Mouse (Mus musculus) adrenal gland, postnatal 10 days (tissue): ENCODE data around the gene Ppp2r5e. TPM values are rescaled to one million over a fixed set of nuclear protein-coding genes. Genes with fewer than 3 reads are reported as not detected.
A peak's percentile ranks its signal among the peaks of the same experiment; 100 is the strongest.
"Not testable (repeated sequence)": the region's sequence is repeated elsewhere in the genome, so short reads cannot be mapped to it uniquely, and the experiment has no call there.

Source experiments
- DNase-seq: peaks from one replicate; pipeline ENCODE4 v3.0.0; 2021; ENCODE audit warnings: mixed read lengths
- total RNA-seq, 2 experiments: library from RNA; stranded (reverse); gene quantifications; 2 replicates each; pipeline ENCODE4 v1.2.3; 2021

Gene Ppp2r5e
- total RNA-seq, 2 experiments from 2014 or later = 38.1 to 41.3 TPM

DNA sequence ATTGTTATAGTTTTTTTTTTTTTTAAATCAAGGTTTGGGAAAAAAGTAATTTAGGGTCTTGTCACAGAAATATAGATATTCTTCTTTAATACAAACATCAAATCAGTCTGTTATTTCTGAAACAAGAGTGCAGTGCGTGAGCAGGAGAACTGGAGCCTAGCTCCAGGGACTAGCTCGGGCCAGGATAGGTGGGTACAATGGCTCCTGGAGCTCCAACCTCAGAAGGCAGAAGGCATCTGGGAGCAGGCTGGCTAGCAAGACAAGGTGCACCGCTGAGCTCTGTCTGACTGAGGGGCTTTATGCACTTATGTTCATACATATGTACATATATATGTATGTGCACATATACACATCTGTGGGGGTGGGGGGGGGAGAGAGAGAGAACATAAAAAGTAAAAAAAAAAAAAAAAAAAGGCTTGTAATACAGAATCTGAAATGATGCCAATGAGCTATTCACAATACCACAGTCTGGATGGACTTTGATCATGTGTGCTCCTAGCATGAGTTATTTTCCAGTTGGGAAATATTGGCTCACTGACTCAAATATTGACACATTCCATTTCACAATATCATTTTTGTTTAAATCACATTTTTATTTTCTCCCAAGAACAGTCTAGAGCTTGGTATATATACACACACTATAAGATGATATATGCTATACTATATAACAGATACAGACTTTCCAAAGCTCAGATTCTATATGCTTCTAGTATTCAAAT lies 109.3 kb downstream of the Ppp2r5e start:
- DNase-seq = no peak

DNA sequence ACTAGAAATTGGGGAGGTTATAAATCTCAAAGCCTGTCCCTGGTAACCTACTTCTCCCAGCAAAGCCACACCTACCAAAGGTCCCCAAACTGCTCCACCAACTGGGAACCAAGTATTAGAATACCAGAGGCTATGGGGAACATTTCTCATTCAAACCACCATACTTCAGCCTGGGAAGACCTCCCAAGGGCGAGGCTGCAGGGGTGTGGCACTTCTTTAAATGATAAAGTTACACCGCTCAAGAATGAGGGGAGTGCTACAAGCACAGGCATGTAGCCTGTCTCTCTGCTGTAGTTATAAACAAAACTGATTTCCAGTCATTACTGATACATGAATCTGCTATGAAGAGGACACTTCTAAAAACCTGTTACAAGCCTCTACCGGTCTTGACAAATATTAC lies 113.3 kb downstream of the Ppp2r5e start:
- no peak for DNase-seq

- no peak for DNase-seq
Measured at GRCm38 (mm10) chr12:75482015-75482414, 114.0 kb downstream of the Ppp2r5e start.

DNA sequence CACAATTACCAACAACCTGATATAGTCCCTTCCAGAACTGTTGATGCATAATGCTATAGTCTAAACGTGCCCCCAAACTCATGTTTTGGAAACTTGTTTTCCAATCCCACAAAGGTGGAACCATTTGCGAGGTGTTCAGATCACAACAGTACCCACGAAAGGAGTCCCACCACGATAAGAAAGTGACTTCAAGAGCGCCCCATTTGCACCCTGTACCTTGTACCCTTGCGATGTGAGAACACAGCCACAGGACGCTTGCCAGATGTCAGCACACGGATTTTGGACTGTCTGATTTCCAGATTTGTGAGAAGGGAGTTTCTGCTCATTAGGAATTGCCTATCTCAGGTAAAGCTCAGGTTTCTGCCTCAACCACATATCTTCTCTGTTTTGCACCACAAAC lies 116.0 kb downstream of the Ppp2r5e start:
- DNase-seq = no peak

GRCm38 (mm10) chr12:75479375-75479898 lies 116.6 kb downstream of the Ppp2r5e start:
- DNase-seq = no peak

DNA sequence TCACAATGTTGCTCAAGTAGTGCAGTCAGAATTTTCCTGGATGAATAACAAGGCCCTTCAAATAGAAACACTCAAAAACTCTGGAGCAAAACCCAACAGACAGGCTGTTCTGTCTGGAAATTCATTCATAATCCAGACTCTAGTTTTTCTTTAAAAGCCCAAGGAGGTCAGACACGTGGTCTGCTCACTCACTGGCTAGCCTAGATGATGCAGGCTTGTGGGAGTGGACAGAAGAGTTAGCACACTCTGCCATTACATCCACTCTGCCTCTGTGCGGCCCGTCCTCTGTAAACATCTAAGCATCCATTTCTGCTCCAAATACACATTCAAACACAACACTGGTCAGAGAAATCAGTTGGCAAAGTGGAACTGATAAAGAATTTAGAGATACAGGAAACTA lies 117.4 kb downstream of the Ppp2r5e start:
- no peak for DNase-seq

DNA sequence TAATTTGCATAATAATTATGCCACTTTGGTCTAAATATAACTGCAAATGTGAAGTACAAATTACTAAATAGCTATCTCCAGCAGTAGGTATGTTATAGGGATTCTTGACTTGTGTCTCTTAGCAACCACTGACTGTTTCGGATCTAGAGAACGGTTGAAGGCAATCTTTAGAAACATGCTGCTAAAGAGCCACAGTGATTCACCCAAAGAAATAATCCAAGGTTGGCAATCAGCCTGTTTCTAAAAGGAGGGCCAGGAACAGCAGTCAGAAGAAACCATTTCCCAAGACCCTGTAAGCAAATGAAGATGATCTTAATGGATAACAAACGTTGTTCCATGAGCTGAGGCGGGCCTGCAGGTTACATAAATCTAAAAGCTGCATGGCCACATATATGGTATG lies 117.9 kb downstream of the Ppp2r5e start:
- DNase-seq = no peak

DNA sequence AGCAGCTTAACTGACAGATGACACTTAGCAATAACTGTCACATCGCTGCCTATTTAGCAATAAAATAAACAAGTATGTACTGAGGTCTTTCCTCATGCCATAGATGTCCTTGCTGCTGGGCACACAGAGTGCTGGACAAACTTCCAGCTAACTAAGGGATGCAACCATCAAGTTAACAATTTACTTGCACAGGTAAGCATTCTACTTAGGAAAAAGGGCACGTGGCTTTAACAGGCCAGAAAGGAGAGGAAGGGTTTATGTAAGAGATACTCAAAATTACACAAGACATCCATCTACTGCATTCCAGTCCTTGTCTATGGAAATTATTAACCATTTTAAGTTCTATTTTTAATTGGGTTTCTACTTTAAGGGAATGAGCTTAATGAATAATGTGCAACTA lies 123.0 kb downstream of the Ppp2r5e start:
- DNase-seq = no peak

DNA sequence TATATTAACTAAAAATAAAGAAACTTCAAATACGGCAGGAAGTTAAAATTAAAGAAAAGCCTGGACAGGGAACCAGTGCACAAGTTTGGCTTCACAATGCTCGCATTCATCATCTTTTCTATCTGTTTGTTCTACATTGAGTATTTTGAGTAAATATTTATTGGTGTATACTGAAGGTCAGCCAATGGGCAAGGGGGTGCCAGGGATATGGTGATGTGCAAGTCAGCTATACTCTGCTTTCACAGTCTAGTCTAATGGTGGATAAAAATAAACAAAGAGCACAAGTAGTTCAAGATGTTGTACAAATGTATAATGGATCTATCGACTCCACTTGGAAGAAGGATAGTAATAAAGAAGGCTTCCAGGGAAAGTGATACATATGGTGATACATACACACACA lies 123.9 kb downstream of the Ppp2r5e start:
- DNase-seq = no peak

DNA sequence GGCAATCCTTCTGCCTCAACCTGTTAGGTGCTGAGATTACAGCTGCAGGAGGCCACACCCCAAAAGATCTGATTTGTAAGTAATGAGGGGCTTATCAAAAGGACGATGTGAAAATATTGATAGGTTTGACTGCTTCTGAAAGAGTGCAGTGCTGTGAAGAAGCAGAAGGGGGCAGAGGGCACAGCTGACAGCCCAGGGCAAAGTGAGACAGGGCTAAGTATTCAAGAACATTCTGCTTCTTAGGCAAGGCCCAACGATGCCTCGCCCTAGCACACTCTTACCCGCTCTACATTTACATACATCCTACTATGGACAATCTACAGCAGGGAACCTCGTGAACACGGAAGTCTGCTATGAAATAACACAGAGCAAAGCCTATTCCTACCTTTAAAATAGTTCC lies 128.2 kb downstream of the Ppp2r5e start:
- no peak for DNase-seq

DNA sequence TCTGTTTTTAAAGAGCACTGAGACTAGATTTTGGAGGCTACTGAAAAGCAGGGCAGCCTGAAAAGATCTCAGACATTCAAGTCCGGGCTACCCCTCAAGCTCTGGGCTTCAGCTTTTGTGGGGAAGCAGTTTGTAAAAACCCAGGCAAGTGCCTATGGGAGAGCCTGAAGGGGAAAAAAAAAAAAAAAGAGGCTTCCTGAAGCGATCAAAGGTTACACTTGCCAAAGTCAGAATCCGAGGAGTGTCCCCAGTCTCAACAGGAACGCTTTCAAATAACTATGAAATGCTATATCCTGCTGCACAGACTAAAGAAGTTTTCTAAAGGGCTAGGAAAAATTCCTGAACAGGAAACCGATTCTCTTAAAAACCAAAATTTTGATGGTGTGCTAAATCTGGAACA lies 128.9 kb downstream of the Ppp2r5e start:
- no peak for DNase-seq

DNA sequence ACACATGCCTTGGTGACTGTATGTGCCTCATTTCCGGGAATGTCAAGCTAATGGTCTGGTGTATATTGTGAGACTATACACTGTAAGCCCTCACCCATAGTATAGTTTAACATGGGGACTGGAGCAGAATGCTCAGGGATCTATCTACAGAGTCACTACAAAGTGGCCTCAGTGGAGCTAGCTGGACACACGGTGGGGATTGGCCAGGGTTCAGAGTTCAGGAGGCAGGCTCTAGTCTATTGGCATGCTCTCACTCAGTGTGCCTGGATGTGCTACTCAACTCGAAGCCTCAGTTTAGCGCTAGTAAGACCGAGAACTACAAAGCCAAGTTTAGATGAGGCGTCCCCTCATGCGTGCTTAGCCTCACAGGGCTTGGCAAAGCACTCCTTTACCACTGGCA lies 129.8 kb downstream of the Ppp2r5e start:
- DNase-seq = no peak

GRCm38 (mm10) chr12:75464016-75464769 lies 131.9 kb downstream of the Ppp2r5e start:
- DNase-seq = peak; percentile 56

DNA sequence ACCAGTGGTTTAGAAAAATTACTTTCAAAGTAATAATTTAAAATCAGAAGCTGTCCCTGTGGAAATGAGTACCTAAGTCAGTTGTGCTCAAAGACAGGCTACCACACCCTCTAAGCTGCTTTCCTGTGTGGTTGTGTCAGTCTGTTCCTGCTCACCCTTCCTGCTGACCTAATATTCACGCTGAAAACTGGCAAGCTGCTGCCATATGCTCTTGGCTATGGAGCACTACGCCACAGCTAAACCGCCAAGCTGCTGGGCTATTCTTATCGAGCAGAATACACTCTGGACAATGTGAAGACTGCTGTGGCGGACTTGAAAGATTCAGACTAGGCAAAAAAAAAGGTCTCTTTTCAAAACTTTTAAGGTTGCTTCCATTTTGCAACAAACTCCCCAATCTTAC lies 135.5 kb downstream of the Ppp2r5e start:
- DNase-seq = no peak

DNA sequence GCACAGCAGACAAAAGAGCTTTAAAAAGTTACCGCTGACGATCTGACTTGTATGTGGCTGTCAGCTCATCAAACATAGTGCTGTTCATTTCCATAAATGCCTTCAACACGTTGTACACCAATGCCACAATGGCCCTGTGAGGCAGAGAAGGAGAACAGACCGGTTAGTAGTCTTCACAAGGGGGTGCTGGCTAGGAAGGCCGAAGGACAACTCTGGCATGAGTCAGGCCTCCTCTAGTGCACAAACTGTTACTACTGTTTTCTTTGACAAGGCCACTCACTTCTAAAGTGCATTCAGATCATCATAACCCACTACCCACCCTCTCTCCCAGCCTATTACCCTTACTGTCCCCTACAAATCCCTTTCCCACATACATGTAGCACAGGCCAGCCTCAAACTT lies 136.4 kb downstream of the Ppp2r5e start:
- peak; percentile 27 for DNase-seq

DNA sequence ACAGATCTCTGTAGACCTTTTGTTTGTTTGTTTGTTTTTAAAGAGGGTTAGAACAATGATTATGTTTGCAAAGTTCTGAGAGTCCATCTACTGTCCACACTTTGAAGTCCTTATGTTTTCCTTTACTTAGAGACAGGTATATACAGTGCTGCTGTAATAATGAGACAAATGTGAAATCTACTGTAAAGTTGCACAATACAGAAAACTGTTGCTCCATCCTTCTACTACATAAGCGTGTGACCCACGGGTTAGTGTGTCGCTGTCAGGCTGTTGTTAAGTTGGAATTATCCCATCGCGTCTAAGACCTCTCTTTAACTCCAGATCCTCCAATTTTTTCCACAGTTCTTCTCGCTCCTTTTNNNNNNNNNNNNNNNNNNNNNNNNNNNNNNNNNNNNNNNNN lies 142.6 kb downstream of the Ppp2r5e start:
- DNase-seq = no peak

- peak; percentile 24 for DNase-seq
Measured at GRCm38 (mm10) chr12:75453027-75453426, 143.0 kb downstream of the Ppp2r5e start.

- DNase-seq = no peak
Measured at GRCm38 (mm10) chr12:75450592-75450991, 145.5 kb downstream of the Ppp2r5e start.

GRCm38 (mm10) chr12:75450011-75450410 lies 146.0 kb downstream of the Ppp2r5e start:
- DNase-seq = no peak

- no peak for DNase-seq
Measured at GRCm38 (mm10) chr12:75449475-75449966, 146.5 kb downstream of the Ppp2r5e start.

- DNase-seq = peak; percentile 27
Measured at GRCm38 (mm10) chr12:75448921-75449320, 147.1 kb downstream of the Ppp2r5e start.

- no peak for DNase-seq
Measured at GRCm38 (mm10) chr12:75446245-75446644, 149.8 kb downstream of the Ppp2r5e start.

DNA sequence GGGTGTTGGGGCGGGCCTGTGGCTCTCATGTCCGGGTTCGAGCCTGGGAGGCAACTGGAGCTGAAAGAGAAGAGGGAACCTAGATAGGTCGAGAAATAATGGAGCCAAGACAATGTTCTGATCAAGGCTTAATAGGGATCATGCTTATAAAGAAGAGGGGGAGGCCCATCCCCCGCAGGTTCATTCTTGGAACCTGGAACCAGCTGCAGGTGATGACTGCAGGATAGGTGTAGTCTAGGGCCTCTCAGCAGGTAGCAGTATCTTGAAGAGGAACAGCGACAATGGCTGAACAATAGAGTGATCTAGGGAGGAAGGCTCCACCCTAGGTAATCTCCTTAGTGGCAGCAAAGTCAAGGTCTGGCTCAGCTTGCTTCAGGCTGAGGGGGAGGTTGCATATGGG lies 163.6 kb downstream of the Ppp2r5e start:
- DNase-seq = not testable (repeated sequence)
